Mouse (Mus musculus): Measurements from ENCODE around the gene Zfp593.

DNA sequence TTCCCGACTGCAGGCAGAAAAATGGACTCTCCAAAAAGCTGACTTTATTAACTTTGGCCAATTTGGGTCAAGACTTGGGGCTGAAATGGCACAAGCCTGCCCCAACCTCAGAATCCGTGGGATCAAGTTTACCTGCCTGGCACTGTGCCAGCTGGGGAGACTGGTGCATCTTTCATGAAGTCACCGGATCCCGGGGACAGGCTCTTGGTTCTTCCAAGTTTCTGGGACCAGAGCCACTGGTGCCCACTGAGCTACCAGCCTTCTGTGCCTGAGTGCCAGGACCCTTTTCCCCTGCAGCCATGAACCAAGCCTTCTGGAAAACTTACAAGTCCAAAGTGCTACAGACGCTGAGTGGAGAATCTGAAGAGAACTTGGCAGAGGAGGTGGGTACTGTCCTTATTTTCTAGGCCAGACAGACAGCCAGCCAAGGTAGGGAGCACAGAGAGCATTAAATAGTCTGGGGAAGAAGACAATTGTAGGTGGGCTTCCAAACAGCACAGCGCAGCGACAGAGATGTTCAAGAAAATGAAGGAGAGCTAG is 1.4 kb upstream of the Zfp593 start, which contains the start of gene Gm30191:
- TF ChIP-seq POLR2A (IDR thresholded peaks at IDR 0.05; ENCODE audit: borderline replicate concordance, extremely low read depth, low read depth, low read length) (no peak), CTCF (IDR thresholded peaks at IDR 0.05; ENCODE audit: insufficient read depth, low read length) (no peak)
